Mouse (Mus musculus): Measurements from ENCODE around the gene Gm826.

The Gm826 gene

GRCm38 (mm10) chr2:160334111-160334661 is at the start of gene Gm826:
Gm826 (minus strand) TSS chr2:160334162.
- DNase-seq, result no peak

- DNase-seq, result no peak
Observed at GRCm38 (mm10) chr2:160383418-160383817, 49.5 kb upstream of the Gm826 start.

GRCm38 (mm10) chr2:160378271-160378670 is 44.3 kb upstream of the Gm826 start:
- peak; percentile 59 for DNase-seq

GRCm38 (mm10) chr2:160376236-160376635 is 42.3 kb upstream of the Gm826 start:
- DNase-seq, result no peak

- no peak for DNase-seq
Observed at GRCm38 (mm10) chr2:160369653-160370420, 35.9 kb upstream of the Gm826 start.

GRCm38 (mm10) chr2:160368422-160369357 is 34.7 kb upstream of the Gm826 start:
- no peak for DNase-seq

- peak; percentile 90 for DNase-seq
Observed at GRCm38 (mm10) chr2:160367448-160368208, 33.7 kb upstream of the Gm826 start.

GRCm38 (mm10) chr2:160366980-160367338 is 33.0 kb upstream of the Gm826 start, which contains the start of gene Mafb:
Mafb (minus strand) TSS chr2:160367065.
- peak; percentile 93 for DNase-seq

- DNase-seq, result peak; percentile 35
Observed at GRCm38 (mm10) chr2:160366111-160366979, 32.4 kb upstream of the Gm826 start.

- DNase-seq, result peak; percentile 31
Observed at GRCm38 (mm10) chr2:160365107-160365911, 31.3 kb upstream of the Gm826 start.

- DNase-seq, result no peak
Observed at GRCm38 (mm10) chr2:160364666-160365065, 30.7 kb upstream of the Gm826 start.

GRCm38 (mm10) chr2:160364128-160364650 is 30.2 kb upstream of the Gm826 start:
- no peak for DNase-seq

GRCm38 (mm10) chr2:160363201-160363600 is 29.2 kb upstream of the Gm826 start:
- DNase-seq, result no peak

GRCm38 (mm10) chr2:160361442-160362121 is 27.6 kb upstream of the Gm826 start:
- no peak for DNase-seq

GRCm38 (mm10) chr2:160360234-160360874 is 26.4 kb upstream of the Gm826 start:
- no peak for DNase-seq

GRCm38 (mm10) chr2:160358896-160359295 is 24.9 kb upstream of the Gm826 start:
- no peak for DNase-seq

- no peak for DNase-seq
Observed at GRCm38 (mm10) chr2:160357442-160357841, 23.5 kb upstream of the Gm826 start.

GRCm38 (mm10) chr2:160356132-160356531 is 22.2 kb upstream of the Gm826 start:
- DNase-seq, result peak; percentile 56

GRCm38 (mm10) chr2:160354319-160354718 is 20.4 kb upstream of the Gm826 start:
- DNase-seq, result no peak

Measured in thymus, postnatal 25 days (tissue).